Mouse (Mus musculus): ENCODE results near the gene Hbb-bt. TPM values are rescaled to one million over a fixed set of nuclear protein-coding genes. Genes with fewer than 3 reads are reported as not detected.
"Not testable (repeated sequence)": the region's sequence is repeated elsewhere in the genome, so short reads cannot be mapped to it uniquely, and the experiment has no call there.

Hbb-bt gene
- polyA plus RNA-seq, 1 experiment from 2014 or later, result 2,578 TPM

GRCm38 (mm10) chr7:103826255-103826887 is 12.6 kb upstream of the Hbb-bt start:
- no peak for ATAC-seq (ENCODE audit: insufficient number of reproducible peaks, low FRiP score, low TSS enrichment, low read depth)
- Histone ChIP-seq H3K4me1 (no peaks in the 10 kb centered on the region), H3K36me3 (no peaks in the 10 kb centered on the region), H3K9me3 (replicated peaks) (no peaks in the 10 kb centered on the region), H3K27me3 (no peaks in the 10 kb centered on the region), H3K4me3 (replicated peaks) (no peak overlapping the region), H3K27ac (replicated peaks) (no peak overlapping the region), H3K9ac (no peak overlapping the region), H3K4me2 (replicated peaks) (no peak overlapping the region)
- WGBS, result 53% methylated on average over 3 of the region's 3 CpGs

GRCm38 (mm10) chr7:103825536-103826254 is 11.9 kb upstream of the Hbb-bt start:
- ATAC-seq (ENCODE audit: insufficient number of reproducible peaks, low FRiP score, low TSS enrichment, low read depth), result no peak
- H3K4me2 ChIP-seq (replicated peaks), result no peak overlapping the region
- 88% methylated on average over 3 of the region's 3 CpGs for WGBS

DNA sequence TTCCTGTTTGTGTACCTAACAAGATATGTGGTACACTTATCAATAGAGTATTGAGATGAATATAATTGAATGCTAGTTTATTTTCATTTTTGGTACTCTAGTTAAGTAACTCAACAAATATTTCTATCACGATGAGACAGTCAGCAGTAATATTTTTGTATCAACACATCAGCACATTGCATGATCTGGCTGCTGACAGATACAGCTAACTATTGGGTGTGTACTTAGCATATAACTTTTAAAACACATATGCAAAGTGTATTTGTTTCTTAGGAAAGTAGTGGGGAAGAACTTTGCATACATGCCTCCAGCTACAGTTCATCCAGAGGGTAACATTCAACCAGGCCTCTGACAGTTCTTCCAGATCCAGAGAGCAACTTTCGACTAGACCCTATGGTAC is 10.8 kb upstream of the Hbb-bt start:
- Histone ChIP-seq H3K27ac (replicated peaks) (no peak overlapping the region), H3K4me3 (replicated peaks) (no peak overlapping the region), H3K4me2 (replicated peaks) (no peak overlapping the region), H3K4me1 (no peaks in the 10 kb centered on the region), H3K9me3 (replicated peaks) (no peaks in the 10 kb centered on the region), H3K27me3 (no peaks in the 10 kb centered on the region), H3K36me3 (no peaks in the 10 kb centered on the region), H3K9ac (no peak overlapping the region)
- WGBS, result 77% methylated on average over 2 of the region's 2 CpGs
- ATAC-seq (ENCODE audit: insufficient number of reproducible peaks, low FRiP score, low TSS enrichment, low read depth), result no peak

More at GRCm38 (mm10) chr7:103825536-103826254, 11.9 kb upstream of the Hbb-bt start:
- Histone ChIP-seq H3K4me3 (replicated peaks) (no peak overlapping the region), H3K9ac (no peak overlapping the region), H3K36me3 (no peaks in the 10 kb centered on the region), H3K27me3 (no peaks in the 10 kb centered on the region), H3K27ac (replicated peaks) (no peak overlapping the region), H3K9me3 (replicated peaks) (no peaks in the 10 kb centered on the region), H3K4me1 (no peaks in the 10 kb centered on the region)

DNA sequence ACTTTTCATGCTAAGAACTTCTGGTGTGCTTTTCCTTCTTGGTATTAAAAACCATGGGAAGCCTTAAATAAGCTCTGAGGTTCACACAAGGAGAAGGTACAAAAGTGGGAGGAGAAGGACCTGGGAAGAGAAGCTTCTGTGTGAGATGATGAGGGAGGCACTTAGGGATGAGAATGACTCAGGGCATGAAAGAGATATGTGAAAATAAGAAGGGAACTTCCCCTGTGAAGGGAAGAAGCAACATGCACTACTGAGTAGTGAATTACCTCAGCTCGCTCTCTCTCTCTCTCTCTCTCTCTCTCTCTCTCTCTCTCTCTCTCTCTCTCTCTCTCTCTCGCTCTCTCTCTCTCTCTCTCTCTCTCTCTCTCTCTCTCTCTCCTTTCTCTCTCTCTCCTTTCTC is 1.3 kb upstream of the Hbb-bt start:
- not testable (repeated sequence) for H3K4me2 ChIP-seq (replicated peaks); H3K9me3 ChIP-seq (replicated peaks); H3K27me3 ChIP-seq; H3K4me1 ChIP-seq; ATAC-seq (ENCODE audit: insufficient number of reproducible peaks, low FRiP score, low TSS enrichment, low read depth); H3K27ac ChIP-seq (replicated peaks); H3K9ac ChIP-seq; H3K36me3 ChIP-seq; H3K4me3 ChIP-seq (replicated peaks)
- WGBS, result 100% methylated on average over 1 of the region's 2 CpGs

- H3K9me3 ChIP-seq (replicated peaks); H3K27ac ChIP-seq (replicated peaks); H3K36me3 ChIP-seq; H3K4me3 ChIP-seq (replicated peaks); ATAC-seq (ENCODE audit: insufficient number of reproducible peaks, low FRiP score, low TSS enrichment, low read depth); H3K27me3 ChIP-seq; H3K9ac ChIP-seq; H3K4me2 ChIP-seq (replicated peaks); H3K4me1 ChIP-seq: not testable (repeated sequence)
- WGBS, result no CpG with 5 or more reads among the region's 3 CpGs
These were observed 644 bp downstream of the Hbb-bt start for GRCm38 (mm10) chr7:103813152-103813551.

DNA sequence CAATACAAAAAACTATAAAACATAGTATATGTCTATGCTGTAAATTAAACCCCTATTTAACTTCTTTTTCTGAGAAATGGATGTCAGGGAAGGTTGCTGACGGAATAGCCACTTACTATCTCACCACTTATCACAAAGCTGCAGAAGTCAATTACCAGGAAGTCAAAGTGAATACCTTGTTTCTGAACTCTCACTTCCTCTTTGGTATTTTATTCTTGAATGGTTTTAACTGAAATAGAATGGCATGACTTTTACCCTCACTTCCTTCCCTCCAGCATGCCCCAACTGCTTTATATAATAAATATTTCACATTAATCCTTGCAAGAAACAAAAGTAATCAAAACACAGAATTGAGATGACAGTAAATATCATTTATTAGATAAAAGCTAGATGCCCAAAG is 1.6 kb downstream of the Hbb-bt start:
- Histone ChIP-seq H3K9me3 (replicated peaks) (no peaks in the 10 kb centered on the region), H3K27me3 (no peaks in the 10 kb centered on the region), H3K27ac (replicated peaks) (no peak overlapping the region), H3K9ac (no peak overlapping the region), H3K4me3 (replicated peaks) (no peak overlapping the region), H3K4me2 (replicated peaks) (no peak overlapping the region), H3K36me3 (no peaks in the 10 kb centered on the region), H3K4me1 (no peaks in the 10 kb centered on the region)
- WGBS, result 44% methylated on average over 1 of the region's 1 CpGs
- ATAC-seq (ENCODE audit: insufficient number of reproducible peaks, low FRiP score, low TSS enrichment, low read depth), result no peak

DNA sequence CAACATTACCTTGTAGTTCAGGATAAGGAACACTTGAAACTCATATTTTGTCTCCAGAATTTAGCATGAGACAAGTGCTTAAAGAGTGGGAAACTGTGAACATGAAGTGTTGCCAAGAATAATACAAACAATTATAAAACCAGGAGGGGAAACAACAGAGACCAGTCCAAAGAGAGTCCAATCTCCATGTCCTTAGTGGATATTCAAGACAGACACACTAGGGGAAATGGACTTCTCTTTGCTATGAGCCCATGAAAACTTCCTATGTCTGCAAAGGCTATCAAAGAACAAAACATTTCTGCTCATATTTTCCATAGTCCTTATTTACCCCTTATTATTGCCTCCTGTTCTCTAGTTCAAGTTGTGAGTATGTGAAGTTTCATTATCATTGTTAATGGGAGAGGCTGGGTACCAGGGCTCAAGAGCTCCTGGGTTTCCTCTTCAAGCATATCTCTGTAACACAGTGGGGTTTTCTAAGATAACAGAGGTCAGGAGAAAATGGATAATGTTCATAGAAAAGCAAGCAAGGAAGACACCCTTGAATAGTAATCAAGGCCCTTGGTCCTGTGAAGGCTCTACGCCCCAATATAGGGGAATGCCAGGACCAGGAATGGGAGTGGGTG is 2.5 kb downstream of the Hbb-bt start:
- no peak overlapping the region for H3K27ac ChIP-seq (replicated peaks)
- H3K4me2 ChIP-seq (replicated peaks), result no peak overlapping the region
- no peak overlapping the region for H3K9ac ChIP-seq
- no peak for ATAC-seq (ENCODE audit: insufficient number of reproducible peaks, low FRiP score, low TSS enrichment, low read depth)
- H3K4me1 ChIP-seq, result no peaks in the 10 kb centered on the region
- WGBS, result 82% methylated on average over 1 of the region's 1 CpGs
- no peaks in the 10 kb centered on the region for H3K9me3 ChIP-seq (replicated peaks)
- no peak overlapping the region for H3K4me3 ChIP-seq (replicated peaks)
- H3K36me3 ChIP-seq, result no peaks in the 10 kb centered on the region
- H3K27me3 ChIP-seq, result no peaks in the 10 kb centered on the region

- no peak overlapping the region for H3K27ac ChIP-seq (replicated peaks)
- no peaks in the 10 kb centered on the region for H3K9me3 ChIP-seq (replicated peaks)
- H3K4me1 ChIP-seq, result no peaks in the 10 kb centered on the region
- ATAC-seq (ENCODE audit: insufficient number of reproducible peaks, low FRiP score, low TSS enrichment, low read depth), result no peak
- no peak overlapping the region for H3K9ac ChIP-seq
- H3K4me3 ChIP-seq (replicated peaks), result no peak overlapping the region
- H3K27me3 ChIP-seq, result no peaks in the 10 kb centered on the region
- H3K4me2 ChIP-seq (replicated peaks), result no peak overlapping the region
- WGBS, result 75% methylated on average over 3 of the region's 3 CpGs
- H3K36me3 ChIP-seq, result no peaks in the 10 kb centered on the region
These were observed 3.0 kb downstream of the Hbb-bt start for GRCm38 (mm10) chr7:103810746-103811145.

GRCm38 (mm10) chr7:103810296-103810695 is 3.5 kb downstream of the Hbb-bt start:
- H3K4me1 ChIP-seq, result no peaks in the 10 kb centered on the region
- no peaks in the 10 kb centered on the region for H3K36me3 ChIP-seq
- H3K27ac ChIP-seq (replicated peaks), result no peak overlapping the region
- H3K9ac ChIP-seq, result no peak overlapping the region
- H3K27me3 ChIP-seq, result no peaks in the 10 kb centered on the region
- no peak overlapping the region for H3K4me2 ChIP-seq (replicated peaks)
- no peak overlapping the region for H3K4me3 ChIP-seq (replicated peaks)
- H3K9me3 ChIP-seq (replicated peaks), result no peaks in the 10 kb centered on the region
- WGBS, result 79% methylated on average over 1 of the region's 1 CpGs
- ATAC-seq (ENCODE audit: insufficient number of reproducible peaks, low FRiP score, low TSS enrichment, low read depth), result no peak

GRCm38 (mm10) chr7:103809801-103810155 is 4.0 kb downstream of the Hbb-bt start:
- Histone ChIP-seq H3K36me3 (no peaks in the 10 kb centered on the region), H3K9me3 (replicated peaks) (no peaks in the 10 kb centered on the region), H3K27me3 (no peaks in the 10 kb centered on the region), H3K27ac (replicated peaks) (no peak overlapping the region), H3K4me1 (no peaks in the 10 kb centered on the region), H3K9ac (no peak overlapping the region), H3K4me3 (replicated peaks) (no peak overlapping the region), H3K4me2 (replicated peaks) (no peak overlapping the region)
- 50% methylated on average over 1 of the region's 1 CpGs for WGBS
- no peak for ATAC-seq (ENCODE audit: insufficient number of reproducible peaks, low FRiP score, low TSS enrichment, low read depth)

DNA sequence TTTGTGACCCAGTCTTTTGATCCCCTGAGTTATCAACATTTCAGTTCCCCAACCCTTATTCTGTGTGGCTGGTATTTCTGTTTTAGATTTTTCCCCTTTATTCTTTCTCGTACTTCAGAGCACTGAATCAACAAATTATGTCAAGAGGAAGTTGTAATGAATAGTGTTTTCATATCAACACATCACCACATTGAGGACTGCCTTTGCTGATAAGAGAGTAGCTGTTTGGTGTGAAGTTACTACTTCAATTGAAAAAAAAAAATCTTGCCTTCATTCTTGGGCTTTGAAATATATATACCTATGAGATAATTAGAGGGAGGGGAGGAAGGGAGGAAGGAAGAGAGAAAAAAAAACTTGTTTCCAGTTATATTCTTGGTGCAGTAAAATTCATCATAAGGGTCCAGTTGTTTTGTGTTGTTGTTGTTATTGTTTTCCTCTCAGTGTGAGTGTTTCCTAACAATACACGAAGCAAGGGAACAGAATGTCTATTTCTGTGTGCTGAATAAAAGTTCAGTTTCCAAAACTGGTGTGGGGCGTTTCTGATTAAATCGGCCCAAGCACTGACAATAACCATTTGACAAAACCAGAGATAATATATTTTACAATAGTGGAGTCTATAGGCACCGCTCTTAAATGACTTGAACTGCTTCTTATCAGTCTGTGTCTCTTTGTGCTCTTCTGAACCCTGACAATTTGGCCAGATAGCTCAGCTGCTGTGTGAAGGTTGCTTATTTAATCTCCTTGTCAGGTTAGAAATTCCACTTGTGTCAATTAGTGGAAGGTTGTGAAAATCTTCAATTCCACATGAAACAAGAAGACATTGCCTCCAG is 4.6 kb downstream of the Hbb-bt start:
- Histone ChIP-seq H3K4me1 (no peaks in the 10 kb centered on the region), H3K27ac (replicated peaks) (no peak overlapping the region), H3K36me3 (no peaks in the 10 kb centered on the region), H3K27me3 (no peaks in the 10 kb centered on the region), H3K4me2 (replicated peaks) (no peak overlapping the region), H3K4me3 (replicated peaks) (no peak overlapping the region), H3K9ac (no peak overlapping the region), H3K9me3 (replicated peaks) (no peaks in the 10 kb centered on the region)
- WGBS, result 73% methylated on average over 5 of the region's 5 CpGs
- no peak for ATAC-seq (ENCODE audit: insufficient number of reproducible peaks, low FRiP score, low TSS enrichment, low read depth)
